Mouse (Mus musculus) neural tube, embryonic 11.5 days (tissue): ENCODE data around the gene Mrpl46. TPM values are rescaled to one million over a fixed set of nuclear protein-coding genes. Genes with fewer than 3 reads are reported as not detected.

Source experiments
- ATAC-seq: fragments of 200-750 bp; cut with Nextera tagmentation; 2 replicates; pipeline ENCODE4 v1.8.0; 2017; ENCODE audit warnings: moderate number of reproducible peaks, mild to moderate bottlenecking, moderate TSS enrichment, moderate library complexity; ENCODE audit not compliant: insufficient read depth, low FRiP score, low TSS enrichment
- DNase-seq: peaks from one replicate; pipeline ENCODE4 v3.0.0-alpha.2; 2015; ENCODE audit warnings: low spot score
- H3K27ac ChIP-seq: fragments of 300-500 bp; sonication (generic); 2 replicates; pipeline ENCODE4 v1.5.1; 2014; ENCODE audit warnings: low read depth, mild to moderate bottlenecking, low read length
- H3K27me3 ChIP-seq: fragments of 300-500 bp; sonication (generic); 2 replicates; pipeline ENCODE4 v1.6.1; 2014; ENCODE audit warnings: mild to moderate bottlenecking, low read length, mixed read lengths; ENCODE audit not compliant: control insufficient read depth, insufficient read depth
- H3K36me3 ChIP-seq: fragments of 300-500 bp; sonication (generic); 2 replicates; pipeline ENCODE4 v1.6.1; 2014; ENCODE audit warnings: mild to moderate bottlenecking, low read length, moderate library complexity, mixed read lengths; ENCODE audit not compliant: control insufficient read depth, insufficient read depth
- H3K4me1 ChIP-seq: fragments of 300-500 bp; sonication (generic); 2 replicates; pipeline ENCODE4 v1.6.1; 2014; ENCODE audit warnings: low read length, mixed read lengths; ENCODE audit not compliant: control insufficient read depth, insufficient read depth
- H3K4me2 ChIP-seq: fragments of 300-500 bp; sonication (generic); 2 replicates; pipeline ENCODE4 v1.6.1; 2014; ENCODE audit warnings: low read depth, mild to moderate bottlenecking, moderate library complexity
- H3K4me3 ChIP-seq: fragments of 300-500 bp; sonication (generic); 2 replicates; pipeline ENCODE4 v1.5.1; 2014; ENCODE audit warnings: low read depth, low read length
- H3K9ac ChIP-seq: fragments of 300-500 bp; sonication (generic); 2 replicates; pipeline ENCODE4 v1.6.1; 2014; ENCODE audit warnings: mild to moderate bottlenecking, low read length
- H3K9me3 ChIP-seq: fragments of 300-500 bp; sonication (generic); 2 replicates; pipeline ENCODE4 v1.6.1; 2016; ENCODE audit warnings: low read length; ENCODE audit not compliant: control insufficient read depth
- WGBS: fragments of 180-500 bp; shearing (Covaris S2); extraction: QIAGEN DNeasy Blood & Tissue Kit; methylation state at CpG from one replicate; pipeline ENCODE4 v1.1.7; 2014; 5-methylcytosine and 5-hydroxymethylcytosine counted together
- polyA plus RNA-seq: library from polyadenylated mRNA; unstranded; fragments of >200 nt; fragmentation: Nextera tagmentation; extraction: Ambion mirVana; gene quantifications from 2 replicates; pipeline ENCODE4 v1.2.1, GENCODE M21; 2014

Mrpl46 gene
- polyA plus RNA-seq, 1 experiment from 2014 or later, result 66.9 TPM

GRCm38 (mm10) chr7:78799730-78800496, 16.6 kb upstream of the Mrpl46 start:
- Histone ChIP-seq H3K36me3 (no peaks in the 10 kb centered on the region), H3K9ac (no peak overlapping the region), H3K27me3 (no peaks in the 10 kb centered on the region), H3K4me1 (no peaks in the 10 kb centered on the region), H3K4me3 (no peak overlapping the region), H3K4me2 (no peak overlapping the region), H3K9me3 (no peaks in the 10 kb centered on the region), H3K27ac (no peak overlapping the region)
- DNase-seq, result no peak
- ATAC-seq, result no peak
- 81% methylated on average over 9 of the region's 9 CpGs for WGBS

DNA sequence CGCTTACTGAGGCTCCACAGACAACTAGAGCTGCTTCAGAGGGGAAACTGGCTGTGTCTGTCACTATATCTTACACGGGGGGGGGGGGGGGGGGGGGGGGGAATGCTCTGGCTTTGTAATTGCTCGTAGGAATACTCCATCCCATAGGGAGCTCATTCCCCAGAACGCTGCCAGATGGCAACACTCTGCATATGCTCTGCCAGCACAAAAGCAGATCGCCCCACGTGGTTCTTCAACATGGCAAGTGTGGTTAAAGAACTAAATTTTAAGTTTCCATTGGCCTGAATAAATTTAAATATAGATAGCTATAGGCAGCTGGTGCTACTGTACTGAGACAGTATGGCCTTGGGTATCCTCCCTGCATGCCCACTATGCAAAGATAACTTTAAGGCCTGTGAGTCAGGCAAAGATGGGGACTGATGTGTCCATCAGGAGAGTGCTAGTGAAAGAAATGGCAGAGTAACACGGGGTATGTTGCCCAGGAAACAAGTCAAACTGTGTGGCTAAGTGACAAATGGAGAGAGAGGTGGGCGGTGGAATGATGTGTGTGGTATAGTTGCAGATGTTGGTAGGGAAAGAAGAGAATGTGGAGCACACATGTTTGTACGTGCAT, 14.6 kb upstream of the Mrpl46 start:
- H3K36me3 ChIP-seq, result no peaks in the 10 kb centered on the region
- no peaks in the 10 kb centered on the region for H3K27me3 ChIP-seq
- H3K27ac ChIP-seq, result no peak overlapping the region
- no peak overlapping the region for H3K9ac ChIP-seq
- no peaks in the 10 kb centered on the region for H3K4me1 ChIP-seq
- H3K4me2 ChIP-seq, result no peak overlapping the region
- WGBS, result 50% methylated on average over 7 of the region's 9 CpGs
- H3K4me3 ChIP-seq, result no peak overlapping the region
- ATAC-seq (no peak), DNase-seq (no peak)
- H3K9me3 ChIP-seq, result no peaks in the 10 kb centered on the region

DNA sequence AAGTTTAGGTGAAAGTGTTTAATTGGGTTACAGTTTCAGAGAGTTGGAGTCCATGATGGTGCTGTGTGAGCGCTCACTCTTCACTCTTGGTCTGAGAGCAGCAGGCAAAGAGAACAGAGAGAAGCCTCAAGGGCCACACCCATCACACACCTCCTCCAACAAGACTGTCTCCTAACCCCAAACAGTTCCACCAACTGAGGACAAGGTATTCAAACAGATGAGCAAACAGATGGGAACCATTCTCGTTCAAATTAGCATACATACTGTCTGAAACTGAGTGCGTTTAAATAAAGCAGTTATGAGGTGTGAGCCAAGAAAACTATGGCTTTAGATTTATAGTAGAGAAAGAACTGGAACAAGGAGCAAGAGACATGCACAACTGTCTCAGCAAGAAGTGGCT, 13.3 kb upstream of the Mrpl46 start:
- Histone ChIP-seq H3K9ac (no peak overlapping the region), H3K36me3 (no peaks in the 10 kb centered on the region), H3K27me3 (no peaks in the 10 kb centered on the region), H3K4me1 (no peaks in the 10 kb centered on the region), H3K9me3 (no peaks in the 10 kb centered on the region), H3K27ac (no peak overlapping the region), H3K4me3 (no peak overlapping the region), H3K4me2 (no peak overlapping the region)
- no peak for DNase-seq
- no peak for ATAC-seq
- WGBS, result 87% methylated on average over 3 of the region's 3 CpGs

DNA sequence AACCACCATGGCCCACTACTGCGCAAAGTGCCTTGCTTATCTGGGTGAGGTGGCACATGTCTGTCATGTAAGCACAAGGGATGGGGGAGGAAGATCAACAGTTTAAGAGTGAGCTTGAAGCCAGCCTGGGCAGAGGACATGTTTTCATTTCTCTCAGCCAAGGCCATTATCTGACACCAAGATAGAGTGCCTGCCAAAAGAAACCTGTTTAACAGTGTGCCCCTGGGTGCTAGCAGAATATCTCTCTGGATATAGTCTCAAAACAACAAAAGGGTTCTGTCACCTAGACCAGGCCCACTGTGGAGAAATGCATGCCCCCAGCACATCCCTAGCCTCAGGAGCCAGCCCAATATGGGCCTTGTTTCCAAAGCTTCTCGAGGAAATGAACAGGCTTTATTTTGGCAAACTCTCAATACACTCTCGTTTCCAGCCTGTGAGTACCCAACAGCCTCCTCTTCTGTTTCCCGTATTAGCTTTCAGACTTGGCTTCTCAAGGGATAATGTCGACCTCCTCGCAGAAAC, 11.3 kb upstream of the Mrpl46 start:
- no peaks in the 10 kb centered on the region for H3K4me1 ChIP-seq
- H3K4me3 ChIP-seq, result no peak overlapping the region
- no peak overlapping the region for H3K4me2 ChIP-seq
- no peak overlapping the region for H3K27ac ChIP-seq
- H3K36me3 ChIP-seq, result no peaks in the 10 kb centered on the region
- no peaks in the 10 kb centered on the region for H3K9me3 ChIP-seq
- ATAC-seq, result no peak
- no peak for DNase-seq
- H3K27me3 ChIP-seq, result no peaks in the 10 kb centered on the region
- 83% methylated on average over 6 of the region's 6 CpGs for WGBS
- H3K9ac ChIP-seq, result no peak overlapping the region

DNA sequence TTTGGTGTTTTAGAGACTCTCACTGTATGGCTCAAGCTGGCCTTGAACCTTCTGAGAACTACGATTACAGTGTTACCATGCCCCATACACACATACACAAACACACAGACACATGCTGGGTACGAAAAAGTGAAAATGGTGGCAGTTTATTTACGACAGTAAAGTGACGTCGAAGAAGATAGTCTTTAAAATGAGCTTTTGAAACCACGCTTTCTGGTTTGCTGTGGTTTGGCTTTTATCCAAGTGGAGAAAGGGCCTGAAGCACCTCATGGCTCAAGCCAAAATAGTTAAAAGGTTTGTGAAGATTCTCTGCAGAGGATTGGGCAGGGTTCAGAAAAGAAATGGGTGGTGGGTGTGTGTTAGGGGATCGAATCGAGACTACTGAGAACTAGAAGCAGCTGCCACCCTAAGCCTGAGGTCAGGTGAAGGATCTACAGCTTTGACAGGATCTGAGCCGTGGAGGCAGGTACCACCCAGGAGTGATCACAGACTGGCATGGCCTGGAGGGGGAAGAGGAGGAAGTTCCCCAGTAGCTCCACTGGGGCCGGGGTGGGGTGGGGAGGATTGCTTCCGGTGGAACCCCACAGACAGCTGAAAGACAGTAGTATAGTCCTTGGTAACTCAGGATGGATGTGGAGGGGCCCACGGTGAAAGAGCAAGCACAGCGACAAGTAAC, 10.7 kb upstream of the Mrpl46 start:
- Histone ChIP-seq H3K27me3 (no peaks in the 10 kb centered on the region), H3K4me1 (no peaks in the 10 kb centered on the region), H3K36me3 (0 out of 2 replicates have a peak, but pooled peaks cover 3% of the 10 kb centered on the region), H3K9ac (no peak overlapping the region), H3K4me2 (no peak overlapping the region), H3K4me3 (no peak overlapping the region), H3K9me3 (no peaks in the 10 kb centered on the region), H3K27ac (no peak overlapping the region)
- DNase-seq (no peak), ATAC-seq (no peak)
- 93% methylated on average over 13 of the region's 13 CpGs for WGBS

DNA sequence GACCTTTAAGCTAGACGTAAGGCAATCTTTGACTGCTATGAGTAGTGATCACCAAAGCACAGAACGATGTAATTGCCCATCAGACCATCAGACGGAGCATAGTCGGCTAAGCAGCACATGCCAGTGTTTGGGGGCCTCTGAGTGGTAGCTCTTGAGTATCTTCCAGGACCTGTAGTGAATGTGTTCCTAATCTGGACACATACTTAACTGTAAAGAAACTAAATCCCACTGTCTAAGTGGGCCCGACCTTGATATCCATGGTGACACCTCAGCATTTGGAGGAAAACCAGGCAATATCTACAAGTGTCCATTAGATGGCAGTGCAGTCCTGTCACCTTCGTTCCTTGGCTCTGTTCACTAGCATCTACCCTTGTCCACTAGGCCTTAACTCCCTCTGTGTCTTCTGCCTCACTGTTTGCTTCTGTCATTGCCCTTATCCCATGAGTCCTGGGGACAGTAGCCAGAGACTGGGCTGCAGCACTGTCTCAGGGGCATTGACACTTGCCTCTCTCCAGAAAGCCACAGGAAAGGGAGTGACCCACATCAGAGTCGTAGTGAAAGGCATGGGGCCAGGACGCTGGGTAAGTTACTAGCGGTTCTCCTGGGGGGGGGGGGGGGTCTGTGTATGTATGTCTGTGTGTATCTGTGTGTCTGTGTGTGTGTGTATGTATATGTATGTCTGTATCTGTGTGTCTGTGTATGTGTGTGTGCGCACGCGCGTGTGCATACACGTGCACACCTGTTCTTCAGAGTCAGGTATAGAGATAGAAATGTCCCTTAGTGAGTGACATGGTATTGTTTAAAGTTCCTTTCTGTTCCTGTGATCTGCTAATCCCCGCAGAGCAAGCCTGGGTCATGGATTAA, 8.3 kb upstream of the Mrpl46 start:
- H3K4me3 ChIP-seq, result no peak overlapping the region
- H3K4me1 ChIP-seq, result no peaks in the 10 kb centered on the region
- H3K27me3 ChIP-seq, result no peaks in the 10 kb centered on the region
- H3K9me3 ChIP-seq, result no peaks in the 10 kb centered on the region
- H3K9ac ChIP-seq, result no peak overlapping the region
- ATAC-seq (peak; percentile 67; the same call in 1 of the 2 replicates), DNase-seq (peak; percentile 66)
- WGBS, result 86% methylated on average over 15 of the region's 15 CpGs
- no peak overlapping the region for H3K4me2 ChIP-seq
- 0 out of 2 replicates have a peak, but pooled peaks cover 3% of the 10 kb centered on the region for H3K36me3 ChIP-seq
- H3K27ac ChIP-seq, result no peak overlapping the region

DNA sequence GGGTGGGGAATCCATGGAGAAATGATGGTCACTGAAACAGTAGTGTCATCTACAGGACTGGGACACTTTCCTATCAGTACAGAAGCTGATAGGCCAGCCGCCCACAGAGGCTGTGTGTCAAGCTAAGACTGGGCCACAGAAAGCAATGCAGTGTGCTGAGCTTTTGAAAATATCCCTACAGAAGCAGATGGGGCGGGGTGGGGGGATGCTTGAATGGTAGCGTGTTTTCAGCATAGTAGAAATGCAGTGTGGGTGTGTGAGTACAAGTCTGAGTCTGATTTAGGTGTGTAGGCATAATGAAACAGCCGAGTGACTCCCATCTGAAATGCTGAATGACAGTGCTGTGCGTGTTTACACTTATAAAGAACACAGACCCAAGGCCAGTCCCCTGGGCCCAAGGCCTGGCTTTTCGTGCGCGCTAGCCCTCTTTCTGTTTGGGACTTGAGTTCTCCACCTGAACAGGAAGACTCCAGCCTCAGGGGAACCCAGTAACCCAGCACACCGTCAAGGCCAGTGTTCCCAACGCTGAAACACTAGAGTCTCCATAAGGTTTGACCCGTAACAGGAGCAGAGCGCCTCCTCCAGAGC, 4.6 kb upstream of the Mrpl46 start:
- H3K4me3 ChIP-seq, result no peak overlapping the region
- no peak overlapping the region for H3K27ac ChIP-seq
- no peak overlapping the region for H3K9ac ChIP-seq
- no peak overlapping the region for H3K4me2 ChIP-seq
- no peaks in the 10 kb centered on the region for H3K27me3 ChIP-seq
- peaks cover 4% of the 10 kb centered on the region; the same call in 1 of the 2 replicates for H3K4me1 ChIP-seq
- ATAC-seq (no peak), DNase-seq (no peak)
- 0 out of 2 replicates have a peak, but pooled peaks cover 3% of the 10 kb centered on the region for H3K36me3 ChIP-seq
- no peaks in the 10 kb centered on the region for H3K9me3 ChIP-seq
- 93% methylated on average over 12 of the region's 12 CpGs for WGBS

GRCm38 (mm10) chr7:78785906-78786305, 2.6 kb upstream of the Mrpl46 start:
- no peak for ATAC-seq
- DNase-seq, result no peak

More at GRCm38 (mm10) chr7:78785906-78786305, 2.6 kb upstream of the Mrpl46 start:
- no peaks in the 10 kb centered on the region for H3K27me3 ChIP-seq
- 79% methylated on average over 5 of the region's 5 CpGs for WGBS
- no peak overlapping the region for H3K27ac ChIP-seq
- no peak overlapping the region for H3K4me3 ChIP-seq
- H3K4me1 ChIP-seq, result peaks cover 4% of the 10 kb centered on the region; the same call in 1 of the 2 replicates
- no peak overlapping the region for H3K4me2 ChIP-seq
- no peaks in the 10 kb centered on the region for H3K9me3 ChIP-seq
- H3K36me3 ChIP-seq, result 0 out of 2 replicates have a peak, but pooled peaks cover 3% of the 10 kb centered on the region
- no peak overlapping the region for H3K9ac ChIP-seq
